Mouse (Mus musculus): ENCODE measurements at regions not wholly inside any gene's neighbourhood (a gene's known extent, or its start where the extent isn't known, plus 50 kb on each side); places are given as distances from the start of the nearest gene placed in this dataset.

GRCm38 (mm10) chr10:23480474-23480873 lies 129.9 kb upstream of the Eya4 start:
- TF ChIP-seq CTCF (IDR thresholded peaks at IDR 0.05; ENCODE audit: borderline replicate concordance, insufficient read depth, low read length) = no peak
- TF ChIP-seq POLR2A (IDR thresholded peaks at IDR 0.05; ENCODE audit: low read depth, low read length) = no peak

Data from embryonic fibroblast, embryonic 13.5 days (primary cell).